Mouse (Mus musculus): ENCODE results near the gene Mtfp1. TPM values are rescaled to one million over a fixed set of nuclear protein-coding genes. Genes with fewer than 3 reads are reported as not detected.
"Not testable (repeated sequence)": the region's sequence is repeated elsewhere in the genome, so short reads cannot be mapped to it uniquely, and the experiment has no call there.

Gene Mtfp1
- 10 to 100 TPM; 25.7 to 34.8 TPM for total RNA-seq (2021)
- long read RNA-seq, experiment 1, transcript Mtfp1-201 (4 exons, 1,411 nt) = major isoform, 41 of 45 reads
- long read RNA-seq, experiment 1, partial matches to known transcripts = 3 of 45 reads
- long read RNA-seq, experiment 1, other reads (novel, unspliced or antisense) = 1 of 45 reads
- long read RNA-seq, experiment 2, transcript Mtfp1-201 (4 exons, 1,411 nt) = major isoform, 66 of 67 reads
- long read RNA-seq, experiment 2, partial matches to known transcripts = 0 of 67 reads
- long read RNA-seq, experiment 2, other reads (novel, unspliced or antisense) = 1 of 67 reads

DNA sequence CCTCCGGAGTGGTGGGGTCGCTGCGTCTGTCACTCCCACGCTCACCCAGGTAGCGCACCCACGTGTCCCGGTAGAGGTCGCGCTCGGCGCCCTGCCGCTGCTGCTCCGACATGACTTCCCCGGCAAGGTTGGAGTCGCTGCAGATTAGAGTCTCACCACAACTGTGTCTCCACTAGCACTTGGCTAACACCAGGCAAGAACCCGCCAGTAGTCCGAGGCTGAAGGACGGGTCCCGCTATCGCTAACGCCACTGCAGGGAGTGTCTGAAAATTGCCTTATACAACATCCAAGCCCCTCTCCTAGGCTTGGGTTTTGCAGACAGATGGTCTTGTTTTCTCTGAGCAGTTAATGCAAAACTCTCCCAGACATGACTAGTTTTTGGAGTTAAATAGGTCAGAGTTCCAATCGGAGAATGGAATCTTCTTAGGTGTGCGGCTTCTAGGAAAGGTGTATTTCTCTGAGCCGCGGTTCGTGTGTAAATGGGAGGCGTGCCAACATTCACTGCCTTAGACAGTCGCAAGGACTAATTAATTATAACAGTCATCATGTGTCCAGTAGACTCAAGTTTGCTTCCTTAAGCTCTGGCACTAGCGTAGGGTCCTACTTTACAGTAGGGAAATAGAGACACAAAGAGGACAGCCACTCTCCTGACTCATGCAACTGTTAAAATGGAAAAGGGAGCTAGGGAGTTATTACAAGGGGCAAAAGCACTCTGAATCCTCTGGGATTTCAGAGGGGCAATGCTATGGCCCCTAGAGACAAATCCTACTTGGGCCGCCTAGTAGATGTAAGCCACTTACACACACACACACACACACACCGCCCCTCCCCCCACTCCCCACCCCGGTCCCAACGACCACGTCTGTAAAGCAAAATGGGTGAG is at the start of gene Mtfp1:
TSS of gene Mtfp1 (minus strand) at position 275 of the 883 bp plus-strand sequence.
- peak; percentile 53 for DNase-seq

GRCm38 (mm10) chr11:4143281-4144062 is 48.2 kb upstream of the Mtfp1 start:
- DNase-seq = no peak

GRCm38 (mm10) chr11:4142352-4142751 is 47.1 kb upstream of the Mtfp1 start:
- DNase-seq = no peak

DNA sequence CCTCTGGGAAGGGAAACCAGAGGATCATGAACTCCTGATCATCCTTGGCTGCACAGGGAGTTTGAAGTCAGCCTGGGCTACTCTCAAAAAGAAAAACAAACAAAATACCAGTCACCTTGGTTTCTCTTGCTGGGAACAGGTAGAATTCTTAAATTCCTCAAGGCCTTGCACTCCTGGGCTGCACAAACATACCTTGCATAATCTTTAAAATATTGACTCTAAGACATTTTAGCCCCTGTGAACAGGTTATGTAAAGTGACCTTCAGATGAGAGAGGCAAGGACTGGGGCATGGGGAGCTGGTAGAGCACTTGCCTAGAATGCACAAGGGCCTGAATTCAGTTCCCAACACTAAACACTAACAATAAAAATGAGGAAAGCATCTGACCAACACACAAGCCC is 46.3 kb upstream of the Mtfp1 start:
- DNase-seq = no peak

- no peak for DNase-seq
Measured at GRCm38 (mm10) chr11:4138964-4139363, 43.7 kb upstream of the Mtfp1 start.

DNA sequence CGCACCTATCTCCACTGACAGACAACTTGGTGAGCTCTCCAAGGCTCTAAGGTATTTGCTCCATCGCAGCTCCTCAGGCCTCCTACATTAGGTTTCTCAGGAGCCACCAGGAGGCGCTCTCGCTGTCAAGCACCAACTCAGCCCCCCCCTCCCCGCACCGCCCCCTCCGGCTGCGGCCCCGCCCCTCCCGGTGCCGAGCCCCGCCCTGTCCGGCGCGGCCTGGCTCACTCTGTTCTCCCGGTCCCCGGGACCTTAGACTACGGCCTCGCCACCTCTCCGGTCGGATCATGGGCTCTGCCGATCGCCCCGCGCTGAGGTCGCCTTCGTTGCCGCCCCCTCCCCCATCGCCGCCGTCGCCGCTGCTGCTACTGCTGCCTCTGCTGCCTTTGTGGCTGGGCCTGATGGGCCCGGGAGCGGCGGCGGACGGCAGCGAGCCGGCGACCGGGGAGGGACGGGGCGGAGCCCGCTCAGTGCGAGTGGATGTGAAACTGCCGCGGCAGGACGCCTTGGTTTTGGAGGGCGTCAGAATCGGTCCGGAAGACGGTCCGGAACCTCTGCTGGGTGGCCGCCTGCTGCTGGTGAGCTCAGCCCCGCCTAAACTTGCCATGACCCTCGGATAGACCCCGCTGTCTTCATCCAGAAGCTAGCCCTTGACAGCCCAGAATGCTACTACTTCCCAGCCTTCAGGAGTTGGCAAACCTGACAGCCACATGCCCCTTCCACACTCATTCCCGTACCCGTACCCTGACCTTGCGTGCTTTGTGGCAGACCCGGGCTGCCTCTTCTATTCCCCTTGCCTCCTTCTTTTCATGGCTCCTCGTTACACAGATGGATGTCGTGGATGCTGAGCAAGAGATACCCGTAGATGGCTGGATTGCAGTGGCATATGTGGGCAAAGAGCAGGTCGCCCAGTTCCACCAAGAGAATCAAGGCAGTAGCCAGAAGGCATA is 40.0 kb upstream of the Mtfp1 start, which contains the start of gene Rnf215:
TSS of gene Rnf215 (plus strand) at position 217 of the 950 bp plus-strand sequence.
- peak; percentile 96 for DNase-seq

GRCm38 (mm10) chr11:4134400-4134799 is 39.2 kb upstream of the Mtfp1 start:
- no peak for DNase-seq

- DNase-seq = no peak
Measured at GRCm38 (mm10) chr11:4133450-4133849, 38.2 kb upstream of the Mtfp1 start.

GRCm38 (mm10) chr11:4128461-4128860 is 33.2 kb upstream of the Mtfp1 start:
- not testable (repeated sequence) for DNase-seq

GRCm38 (mm10) chr11:4127059-4127458 is 31.8 kb upstream of the Mtfp1 start:
- no peak for DNase-seq

GRCm38 (mm10) chr11:4123922-4124321 is 28.7 kb upstream of the Mtfp1 start:
- DNase-seq = no peak

- DNase-seq = no peak
Measured at GRCm38 (mm10) chr11:4122742-4123579, 27.7 kb upstream of the Mtfp1 start, which contains the start of gene Sec14l2. Gene Sec14l2, minus strand, starts transcription at chr11:4123415.

DNA sequence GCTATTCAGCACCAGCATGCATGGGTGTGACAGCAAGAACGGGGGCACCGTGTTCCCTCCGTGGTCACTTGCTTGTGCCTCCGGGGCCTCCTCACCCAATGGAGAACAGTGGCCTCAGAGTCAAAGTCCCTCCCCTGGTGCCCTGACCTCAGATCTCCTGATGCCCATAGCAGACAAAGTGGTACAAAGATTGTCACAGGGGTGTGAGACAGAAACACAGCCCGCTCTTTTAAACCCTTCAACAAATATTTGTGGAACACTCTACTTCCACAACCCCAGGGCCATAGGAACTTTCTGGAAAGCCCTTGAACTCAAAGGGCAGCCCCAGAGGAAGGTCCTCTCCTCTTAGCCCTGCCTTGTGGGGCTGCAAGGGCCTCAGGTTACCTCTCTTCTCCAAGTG is 27.0 kb upstream of the Mtfp1 start:
- DNase-seq = no peak

- no peak for DNase-seq
Measured at GRCm38 (mm10) chr11:4121691-4122090, 26.4 kb upstream of the Mtfp1 start.

GRCm38 (mm10) chr11:4119635-4120034 is 24.4 kb upstream of the Mtfp1 start:
- DNase-seq = no peak

- DNase-seq = peak; percentile 62
Measured at GRCm38 (mm10) chr11:4118081-4118921, 23.1 kb upstream of the Mtfp1 start.

GRCm38 (mm10) chr11:4117372-4118071 is 22.3 kb upstream of the Mtfp1 start:
- no peak for DNase-seq

DNA sequence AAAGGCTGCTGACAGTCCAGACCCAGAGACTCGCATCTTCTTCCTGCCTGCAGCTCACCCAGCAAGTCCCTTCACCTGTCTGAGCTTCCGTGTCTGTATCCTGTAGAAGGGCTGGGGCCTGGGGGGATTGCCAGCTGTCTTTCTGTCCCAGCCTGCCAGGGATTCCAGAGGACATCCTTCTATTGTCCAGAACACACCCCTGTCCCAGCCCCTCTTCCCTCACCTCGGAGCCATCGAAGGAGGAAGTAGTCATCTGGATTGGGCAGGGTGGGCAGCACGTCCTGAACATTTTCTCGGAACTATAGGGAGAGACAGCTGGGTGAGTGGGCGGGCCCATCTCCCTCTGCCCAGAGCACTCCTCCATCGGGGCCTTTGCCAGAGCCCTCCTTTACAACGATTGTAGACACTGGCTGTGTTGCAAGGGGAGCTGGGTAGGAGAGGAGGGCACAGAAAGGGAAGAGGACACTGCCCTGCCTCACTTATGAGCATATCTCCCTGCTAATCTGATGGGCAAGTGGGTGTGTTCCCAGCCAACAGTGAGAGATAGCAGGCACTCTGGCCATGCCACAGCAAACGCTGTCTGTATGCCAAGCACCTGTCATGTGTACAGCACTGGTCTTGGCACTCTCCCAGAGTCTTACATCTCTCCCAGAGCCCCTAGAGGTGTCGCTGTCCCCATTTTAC is 21.4 kb upstream of the Mtfp1 start:
- no peak for DNase-seq

Data from gastrocnemius, postnatal 10 days (tissue).